Mouse (Mus musculus) olfactory bulb, adult 2 months (tissue): ENCODE results near the gene Sec23a. TPM values are rescaled to one million over a fixed set of nuclear protein-coding genes. Genes with fewer than 3 reads are reported as not detected.
A peak's percentile ranks its signal among the peaks of the same experiment; 100 is the strongest.

ENCODE experiments used
- H3K27ac ChIP-seq: fragments of 200-500 bp; 2 replicates; pipeline ENCODE4 v1.5.1; 2012; ENCODE audit warnings: low read depth, low read length; ENCODE audit not compliant: insufficient read depth
- H3K4me1 ChIP-seq: fragments of 200-500 bp; 2 replicates; pipeline ENCODE4 v1.6.1; 2012; ENCODE audit warnings: low read length; ENCODE audit not compliant: control insufficient read depth, insufficient read depth
- H3K4me3 ChIP-seq: fragments of 200-500 bp; 2 replicates; pipeline ENCODE4 v1.5.1; 2012; ENCODE audit warnings: mild to moderate bottlenecking, low read depth, low read length, moderate library complexity; ENCODE audit not compliant: insufficient read depth
- CTCF ChIP-seq: fragments of 200-500 bp; IDR thresholded peaks from 2 replicates; pipeline ENCODE4 v1.5.1; 2012; ENCODE audit warnings: low read depth, mild to moderate bottlenecking, low read length, moderate library complexity; ENCODE audit not compliant: insufficient read depth
- POLR2A ChIP-seq: fragments of 200-500 bp; IDR thresholded peaks from 2 replicates; pipeline ENCODE4 v1.6.1; 2012; ENCODE audit warnings: mild to moderate bottlenecking, low read depth, low read length, moderate library complexity; ENCODE audit not compliant: insufficient read depth
- WGBS: fragments of 180-500 bp; shearing (Covaris S2); methylation state at CpG from one replicate; pipeline ENCODE4 v1.1.7; 2018; 5-methylcytosine and 5-hydroxymethylcytosine counted together
- polyA plus RNA-seq: library from polyadenylated mRNA; stranded (reverse); fragments of >200 nt; gene quantifications from 2 replicates; pipeline ENCODE4 v1.2.4, GENCODE M21; 2012; ENCODE audit warnings: low replicate concordance; ENCODE audit not compliant: missing spikeins, insufficient read depth, insufficient read length

Sec23a gene
- polyA plus RNA-seq, 1 experiment, result not detected

GRCm38 (mm10) chr12:59040851-59041250 lies 29.0 kb upstream of the Sec23a start:
- H3K27ac ChIP-seq, result no peak overlapping the region
- H3K4me1 ChIP-seq, result 0 out of 2 replicates have a peak, but pooled peaks cover 3% of the 10 kb centered on the region
- 34% methylated on average over 7 of the region's 7 CpGs for WGBS
- no peak overlapping the region for H3K4me3 ChIP-seq
- TF ChIP-seq POLR2A (no peak), CTCF (no peak)

- H3K4me1 ChIP-seq, result 0 out of 2 replicates have a peak, but pooled peaks cover 3% of the 10 kb centered on the region
- H3K27ac ChIP-seq, result no peak overlapping the region
- H3K4me3 ChIP-seq, result no peak overlapping the region
- TF ChIP-seq CTCF (no peak), POLR2A (no peak)
- 15% methylated on average over 23 of the region's 23 CpGs for WGBS
Observed at GRCm38 (mm10) chr12:59039971-59040844, 28.4 kb upstream of the Sec23a start.

GRCm38 (mm10) chr12:59039162-59039970 lies 27.5 kb upstream of the Sec23a start:
- Histone ChIP-seq H3K4me1 (0 out of 2 replicates have a peak, but pooled peaks cover 3% of the 10 kb centered on the region), H3K4me3 (no peak overlapping the region), H3K27ac (no peak overlapping the region)
- WGBS, result 70% methylated on average over 10 of the region's 10 CpGs
- no peak for TF ChIP-seq POLR2A

- Histone ChIP-seq H3K4me3 (no peak overlapping the region), H3K4me1 (no peaks in the 10 kb centered on the region), H3K27ac (no peak overlapping the region)
- WGBS, result 73% methylated on average over 5 of the region's 5 CpGs
- TF ChIP-seq POLR2A (no peak), CTCF (no peak)
Observed at GRCm38 (mm10) chr12:59032101-59032500, 20.3 kb upstream of the Sec23a start.

GRCm38 (mm10) chr12:59021306-59021705 lies 9.5 kb upstream of the Sec23a start:
- no peak overlapping the region for H3K4me3 ChIP-seq
- WGBS, result 87% methylated on average over 4 of the region's 4 CpGs
- H3K27ac ChIP-seq, result no peak overlapping the region
- TF ChIP-seq CTCF (no peak), POLR2A (no peak)
- H3K4me1 ChIP-seq, result no peaks in the 10 kb centered on the region

- Histone ChIP-seq H3K4me1 (no peaks in the 10 kb centered on the region), H3K4me3 (no peak overlapping the region), H3K27ac (no peak overlapping the region)
- TF ChIP-seq POLR2A (no peak), CTCF (no peak)
- WGBS, result 90% methylated on average over 2 of the region's 2 CpGs
Observed at GRCm38 (mm10) chr12:59019891-59020290, 8.1 kb upstream of the Sec23a start.

GRCm38 (mm10) chr12:59017970-59018369 lies 6.2 kb upstream of the Sec23a start:
- TF ChIP-seq CTCF (no peak), POLR2A (no peak)
- Histone ChIP-seq H3K4me1 (no peaks in the 10 kb centered on the region), H3K4me3 (no peak overlapping the region), H3K27ac (no peak overlapping the region)
- WGBS, result 88% methylated on average over 8 of the region's 8 CpGs

- peak; percentile 87 for TF ChIP-seq POLR2A
- peak; percentile 7; the same call in 1 of the 2 replicates for TF ChIP-seq CTCF
- H3K4me3 ChIP-seq, result peak within 1 kb of the TSS; percentile 89
- WGBS, result under 1% methylated on average over 28 of the region's 28 CpGs
- 0 out of 2 replicates have a peak, but pooled peaks cover 5% of the 10 kb centered on the region for H3K4me1 ChIP-seq
- 0 out of 2 replicates have a peak within 1 kb of the TSS, but pooled peaks have one; percentile 36 for H3K27ac ChIP-seq
Observed at GRCm38 (mm10) chr12:59013234-59013633, 1.4 kb upstream of the Sec23a start, which contains the start of gene Gemin2. Gene Gemin2, plus strand, starts transcription at chr12:59013393.
